Mouse (Mus musculus) urinary bladder, postnatal 10 days (tissue): ENCODE measurements around the gene Gm7030.
"Not testable (repeated sequence)": the region's sequence is repeated elsewhere in the genome, so short reads cannot be mapped to it uniquely, and the experiment has no call there.

Experiments used
- DNase-seq: peaks from one replicate; pipeline ENCODE4 v3.0.0; 2022; ENCODE audit warnings: low spot score

Gm7030 gene

DNA sequence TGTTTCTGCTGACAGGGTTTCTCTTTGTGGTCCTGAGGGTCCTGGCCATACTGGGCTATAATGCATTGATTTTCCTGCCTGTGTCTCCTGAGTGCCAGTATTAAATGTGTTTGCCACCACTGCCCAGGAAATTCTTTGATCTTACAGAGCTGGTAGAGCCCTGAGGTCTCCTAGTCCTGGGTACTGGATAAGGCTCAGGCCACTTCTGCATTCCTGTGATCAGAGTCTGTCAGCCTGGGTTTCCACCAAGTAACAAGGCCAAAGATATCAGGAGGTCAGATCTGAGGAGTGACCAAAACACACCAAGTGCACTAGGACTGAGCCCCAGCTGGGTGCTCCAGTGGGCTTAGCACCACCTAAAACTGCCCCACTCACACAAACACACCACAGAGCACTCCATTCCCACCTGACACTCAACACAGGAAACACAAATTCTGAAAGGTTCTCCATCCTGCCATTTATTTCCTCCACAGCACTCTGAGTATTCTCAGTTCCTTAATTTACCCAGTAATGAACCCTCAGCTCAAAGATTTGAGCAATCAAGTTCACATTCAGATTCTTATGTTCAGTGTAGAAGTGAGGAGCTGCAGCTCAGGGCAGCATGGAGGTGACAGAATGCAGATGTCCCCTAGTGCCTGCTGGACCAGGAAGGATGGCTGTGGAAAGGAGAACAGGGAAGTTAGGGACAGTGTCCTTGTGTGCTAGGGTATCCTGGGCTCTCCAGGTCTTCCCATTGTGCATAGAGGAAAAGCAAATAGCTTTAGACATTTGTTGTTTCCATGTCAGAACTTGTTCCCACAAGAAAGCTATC, 6.4 kb upstream of the Gm7030 start:
- not testable (repeated sequence) for DNase-seq

GRCm38 (mm10) chr17:36131516-36132265, 2.5 kb upstream of the Gm7030 start:
- DNase-seq, result no peak

DNA sequence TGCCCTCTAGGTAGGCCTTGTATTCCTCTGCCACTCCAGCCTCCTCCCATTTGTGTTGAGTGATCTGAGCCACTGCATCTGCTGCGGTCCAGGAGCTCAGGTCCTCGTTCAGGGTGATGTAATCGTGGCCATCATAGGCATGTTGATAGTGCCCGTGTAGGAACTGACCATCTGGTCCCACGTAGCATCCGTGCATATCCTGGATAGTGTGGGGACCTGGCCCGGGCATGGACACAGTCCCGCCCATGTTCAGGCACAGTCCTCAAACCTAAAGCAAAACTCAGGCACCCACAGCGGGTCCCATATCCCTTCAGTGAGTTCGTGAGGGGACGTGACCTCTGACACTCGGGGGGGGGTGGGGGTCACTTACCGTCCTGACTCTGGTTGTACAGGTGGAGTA, 700 bp downstream of the Gm7030 start:
- DNase-seq, result not testable (repeated sequence)

DNA sequence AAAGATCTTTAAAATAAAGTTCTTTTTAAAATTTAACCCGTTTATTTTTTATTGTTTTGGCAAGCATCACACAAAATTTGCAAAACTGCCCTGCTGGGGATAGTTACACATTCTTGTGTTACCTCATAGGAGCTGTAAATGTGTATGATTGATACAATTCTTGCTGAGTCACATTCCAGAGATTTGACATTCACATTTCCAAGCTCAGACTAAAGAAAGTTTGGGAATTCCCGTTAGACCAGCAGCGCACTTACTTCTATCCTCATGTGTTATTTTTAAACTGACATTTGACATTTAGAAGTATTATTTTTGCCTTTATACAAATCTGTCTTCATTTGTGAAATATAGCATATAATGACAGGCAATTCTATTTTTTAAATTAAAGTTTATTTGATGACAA, 5.1 kb downstream of the Gm7030 start:
- not testable (repeated sequence) for DNase-seq

- not testable (repeated sequence) for DNase-seq
Measured at GRCm38 (mm10) chr17:36121352-36122020, 7.7 kb downstream of the Gm7030 start, which contains the start of gene Gm19684. Gene Gm19684 (plus strand): TSS chr17:36121678.

DNA sequence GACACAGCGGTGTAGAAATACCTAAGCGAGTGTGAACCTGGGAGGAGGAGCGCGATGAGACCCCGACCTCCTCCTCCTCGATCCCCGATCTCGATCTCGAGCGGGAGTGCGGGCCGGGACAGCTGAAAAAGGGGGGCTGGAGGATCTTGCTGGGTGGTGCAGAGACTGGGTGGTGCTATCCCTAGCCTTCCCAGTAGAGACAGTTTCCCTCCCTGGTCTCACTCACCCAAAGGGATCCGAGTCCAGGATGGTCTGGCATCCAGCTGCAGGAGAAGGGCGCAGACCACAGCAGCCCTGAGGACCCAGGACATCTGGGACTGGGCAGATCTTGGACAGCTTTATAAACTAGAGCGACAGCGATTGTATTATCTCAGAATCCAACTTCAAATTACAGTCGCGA, 8.4 kb downstream of the Gm7030 start:
- DNase-seq, result not testable (repeated sequence)

- not testable (repeated sequence) for DNase-seq
Measured at GRCm38 (mm10) chr17:36116545-36116944, 12.7 kb downstream of the Gm7030 start.

DNA sequence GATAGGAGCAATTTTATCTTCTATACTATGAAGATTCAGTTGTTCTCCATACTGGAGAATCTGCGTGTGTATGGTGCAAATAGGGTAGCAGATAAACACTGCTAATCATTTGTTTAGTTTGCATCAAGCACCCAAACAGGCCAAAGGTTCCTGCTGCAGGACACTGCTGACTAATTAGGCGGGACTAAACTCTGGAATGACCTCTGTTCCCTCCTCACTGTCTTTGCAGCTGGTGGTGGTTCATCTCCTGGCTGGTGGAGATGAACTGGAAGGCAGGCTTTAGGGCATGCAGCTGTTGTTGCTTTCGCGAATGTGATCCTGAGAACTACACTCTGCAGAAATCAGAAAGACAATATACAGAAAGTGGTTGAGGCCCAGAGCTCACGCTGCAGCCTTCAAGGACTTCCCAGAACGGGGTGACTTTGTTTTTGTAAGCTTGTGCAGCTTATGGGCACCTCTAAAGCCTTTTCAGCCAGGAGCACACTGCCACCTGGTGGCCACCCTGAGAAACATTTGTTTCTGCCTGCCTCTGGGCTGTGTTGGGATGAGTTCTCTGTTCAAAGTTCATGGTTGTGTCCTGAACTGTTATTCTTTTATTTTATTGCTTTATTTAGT, 15.1 kb downstream of the Gm7030 start:
- DNase-seq, result not testable (repeated sequence)

DNA sequence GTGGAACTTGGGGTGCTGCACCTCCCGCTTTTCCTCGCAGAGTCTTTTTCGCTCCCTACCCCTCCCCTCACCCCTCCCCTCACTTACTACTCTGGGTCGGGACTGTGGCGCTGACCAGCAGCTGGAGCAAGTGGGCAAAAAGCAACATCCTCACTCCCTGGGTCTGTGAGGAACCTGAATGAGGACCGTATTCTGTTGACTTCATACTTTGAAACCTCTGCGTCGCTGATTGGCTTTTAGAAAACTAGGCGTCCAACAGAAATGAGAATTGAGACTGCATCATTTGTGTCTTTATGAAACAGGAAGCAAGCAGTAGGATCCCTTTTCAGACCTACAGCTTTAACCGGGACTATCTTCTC, 17.7 kb downstream of the Gm7030 start:
- not testable (repeated sequence) for DNase-seq

GRCm38 (mm10) chr17:36110641-36111509, 18.4 kb downstream of the Gm7030 start:
- not testable (repeated sequence) for DNase-seq

GRCm38 (mm10) chr17:36110129-36110528, 19.1 kb downstream of the Gm7030 start:
- DNase-seq, result not testable (repeated sequence)

DNA sequence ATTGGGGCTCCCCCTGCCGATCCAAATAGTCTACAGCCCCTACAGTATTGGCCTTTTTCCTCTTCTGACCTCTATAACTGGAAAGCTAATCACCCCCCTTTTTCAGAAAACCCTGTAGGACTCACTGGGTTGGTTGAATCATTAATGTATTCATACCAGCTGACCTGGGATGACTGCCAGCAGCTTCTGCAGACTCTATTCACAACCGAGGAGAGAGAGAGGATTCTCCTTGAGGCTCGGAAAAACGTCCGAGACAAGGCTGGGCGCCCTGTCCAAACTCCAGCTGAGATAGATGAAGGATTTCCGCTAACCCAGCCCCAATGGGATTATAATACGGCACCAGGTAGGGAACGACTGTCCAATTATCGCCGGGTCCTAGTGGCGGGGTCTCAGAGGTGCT, 27.1 kb downstream of the Gm7030 start:
- DNase-seq, result not testable (repeated sequence)

DNA sequence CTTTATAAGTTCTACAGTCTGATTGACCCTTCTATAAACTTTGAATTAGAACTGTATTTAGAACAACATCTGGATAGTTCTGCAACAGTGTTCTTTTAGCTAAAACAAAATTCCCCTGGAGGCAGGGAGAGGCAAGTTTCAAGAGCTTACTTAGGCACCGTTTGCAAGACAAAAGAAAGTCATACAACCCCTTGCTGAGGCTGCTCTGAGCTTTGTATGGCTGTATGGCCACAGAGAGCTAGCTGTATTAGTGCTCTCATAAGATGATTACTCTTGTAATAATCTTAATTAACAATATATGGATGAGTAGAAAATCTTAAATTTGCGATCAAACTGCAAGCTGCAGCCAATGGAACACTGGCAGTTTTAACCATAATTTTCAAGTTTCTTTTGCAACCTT, 29.6 kb downstream of the Gm7030 start:
- not testable (repeated sequence) for DNase-seq

GRCm38 (mm10) chr17:36093936-36094335, 35.3 kb downstream of the Gm7030 start:
- no peak for DNase-seq

- not testable (repeated sequence) for DNase-seq
Measured at GRCm38 (mm10) chr17:36092520-36092919, 36.7 kb downstream of the Gm7030 start.

DNA sequence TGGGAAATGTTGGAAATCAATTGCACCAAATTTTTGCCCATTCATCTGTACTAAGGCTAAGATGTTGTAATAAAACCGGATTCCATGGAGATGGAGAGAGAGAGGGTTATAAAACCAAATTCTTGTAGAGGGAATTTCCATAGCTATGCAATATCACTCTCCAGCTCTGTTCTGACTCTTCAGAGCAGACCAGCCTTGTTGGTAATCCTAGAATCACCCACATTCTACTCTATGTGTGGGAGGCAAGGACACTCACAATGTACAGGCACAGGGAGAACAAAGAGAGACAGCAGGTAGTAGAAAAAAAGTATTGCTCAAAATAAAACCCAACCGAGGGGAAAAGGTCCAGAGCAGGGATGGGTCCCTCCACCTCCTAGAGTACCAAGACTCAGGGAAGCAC, 37.3 kb downstream of the Gm7030 start:
- DNase-seq, result not testable (repeated sequence)

- DNase-seq, result not testable (repeated sequence)
Measured at GRCm38 (mm10) chr17:36085976-36086375, 43.2 kb downstream of the Gm7030 start.

DNA sequence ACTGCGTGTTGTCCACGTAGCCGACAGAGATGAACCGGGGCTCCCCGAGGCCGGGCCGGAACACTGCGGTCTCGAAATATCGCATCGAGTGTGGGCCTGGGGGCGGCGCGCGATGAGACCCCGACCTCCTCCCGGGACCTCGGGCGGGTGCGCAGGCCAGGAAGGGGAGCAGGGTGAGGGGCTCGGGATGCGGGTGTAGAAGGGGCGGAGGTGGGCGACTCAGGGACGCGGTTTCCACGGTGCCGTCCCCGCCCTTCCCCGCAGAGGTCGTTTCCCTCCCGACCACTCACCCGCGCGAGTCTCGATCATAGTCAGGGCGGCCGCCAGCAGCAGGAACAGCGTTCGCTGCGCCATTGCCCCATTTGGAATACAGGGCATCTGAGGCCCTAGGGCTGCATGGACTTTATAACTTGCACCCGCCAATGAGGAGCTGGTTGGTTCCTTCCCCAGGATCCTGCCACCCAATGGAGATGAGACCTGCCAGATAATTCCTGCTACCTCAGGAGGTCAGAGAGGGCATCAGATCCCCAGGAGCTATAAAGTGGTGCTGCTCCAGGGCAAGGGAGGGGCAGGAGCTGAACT, 45.3 kb downstream of the Gm7030 start:
- no peak for DNase-seq

DNA sequence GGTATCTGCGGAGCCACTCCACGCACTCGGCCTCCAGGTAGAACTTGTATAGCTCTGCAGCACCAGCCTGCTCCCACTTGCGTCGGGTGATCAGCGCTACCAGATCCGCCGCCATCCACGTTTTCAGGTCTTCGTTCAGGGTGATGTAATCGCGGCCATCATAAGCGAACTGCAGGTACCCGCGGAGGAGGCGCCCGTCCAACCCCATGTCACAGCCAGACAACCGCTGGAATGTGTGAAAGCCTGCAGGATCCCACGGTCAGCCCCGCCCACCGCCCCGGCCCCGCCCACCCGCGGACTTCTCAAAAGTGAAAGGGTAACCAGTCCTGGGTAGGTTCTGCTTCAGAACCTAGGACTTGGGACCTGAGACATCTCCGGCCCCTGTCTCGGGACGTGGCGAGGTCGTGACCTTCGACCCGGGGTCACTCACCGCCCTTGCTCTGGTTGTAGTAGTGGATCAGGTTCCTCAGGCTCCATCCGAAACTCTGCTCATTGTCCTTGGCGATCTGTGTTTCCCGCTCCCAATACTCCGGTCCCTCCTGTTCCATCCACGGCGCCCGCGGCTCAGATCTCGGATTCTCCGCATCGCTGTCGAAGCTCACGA, 45.9 kb downstream of the Gm7030 start:
- no peak for DNase-seq

DNA sequence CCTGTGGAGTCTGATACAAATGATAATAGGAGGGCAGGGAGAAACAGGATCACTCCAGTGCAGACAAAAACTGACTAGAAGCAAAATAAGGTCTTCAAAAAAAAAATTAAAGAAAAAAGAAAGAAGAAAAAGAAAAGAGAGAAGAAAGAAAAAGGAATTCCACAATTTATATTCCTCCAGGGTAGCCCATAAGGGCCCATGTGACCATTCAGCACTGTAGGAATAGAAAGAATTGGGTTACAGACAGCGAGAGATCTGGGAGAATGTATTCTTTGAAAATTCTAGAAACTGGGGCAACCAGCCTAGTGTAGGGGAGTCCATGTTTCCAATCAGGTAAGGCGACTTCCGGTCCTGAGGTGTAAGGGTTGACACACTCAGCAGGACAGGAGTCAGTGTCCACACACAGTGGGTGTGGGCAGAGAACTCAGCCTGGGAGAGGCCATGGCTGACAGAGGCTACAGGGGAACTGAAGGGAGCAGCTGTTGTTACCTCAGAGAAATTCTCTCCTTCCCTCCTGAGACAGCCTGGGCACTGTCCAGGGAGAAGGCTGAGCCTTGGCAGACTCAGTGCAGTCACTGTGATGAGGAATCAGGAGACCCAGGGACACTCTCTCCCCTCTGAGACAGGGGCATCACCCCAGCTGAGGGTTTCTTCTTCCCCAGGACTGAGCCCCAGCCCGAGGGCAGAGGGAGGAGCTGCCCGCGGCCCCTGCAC, 46.5 kb downstream of the Gm7030 start:
- not testable (repeated sequence) for DNase-seq
